Mouse (Mus musculus): ENCODE measurements around the gene Fjx1. TPM values are rescaled to one million over a fixed set of nuclear protein-coding genes. Genes with fewer than 3 reads are reported as not detected.

Gene Fjx1
- polyA plus RNA-seq (2011; ENCODE audit: insufficient read length, low read depth, missing spikeins) = 5.8 and 7.7 TPM in 2 replicates

GRCm38 (mm10) chr2:102451671-102452549 is at the start of gene Fjx1:
Gene Fjx1 (minus strand): TSS chr2:102452499.
- 0 out of 2 replicates have a peak, but pooled peaks cover 3% of the 10 kb centered on the region for H3K4me1 ChIP-seq (ENCODE audit: control insufficient read depth, insufficient read depth, low read length)
- peak within 1 kb of the TSS; percentile 46 for H3K4me3 ChIP-seq (ENCODE audit: insufficient read depth, low read length)
- H3K27ac ChIP-seq (ENCODE audit: insufficient read depth, low read length) = no peak within 1 kb of the TSS
- TF ChIP-seq POLR2A (IDR thresholded peaks at IDR 0.05; ENCODE audit: low read depth, low read length) (0 out of 2 replicates have a peak, but pooled peaks have one; percentile 23), CTCF (IDR thresholded peaks at IDR 0.05; ENCODE audit: borderline replicate concordance, insufficient read depth, low read length) (no peak)

- no peaks in the 10 kb centered on the region; the same call in 1 of the 2 replicates for H3K4me1 ChIP-seq (ENCODE audit: control insufficient read depth, insufficient read depth, low read length)
- no peak overlapping the region for H3K4me3 ChIP-seq (ENCODE audit: insufficient read depth, low read length)
- no peak overlapping the region for H3K27ac ChIP-seq (ENCODE audit: insufficient read depth, low read length)
- TF ChIP-seq CTCF (IDR thresholded peaks at IDR 0.05; ENCODE audit: borderline replicate concordance, insufficient read depth, low read length) = no peak
- TF ChIP-seq POLR2A (IDR thresholded peaks at IDR 0.05; ENCODE audit: low read depth, low read length) = no peak
Measured at GRCm38 (mm10) chr2:102500001-102500689, 47.8 kb upstream of the Fjx1 start.

- no peak overlapping the region for H3K4me3 ChIP-seq (ENCODE audit: insufficient read depth, low read length)
- H3K4me1 ChIP-seq (ENCODE audit: control insufficient read depth, insufficient read depth, low read length) = no peaks in the 10 kb centered on the region
- TF ChIP-seq POLR2A (IDR thresholded peaks at IDR 0.05; ENCODE audit: low read depth, low read length) (no peak), CTCF (IDR thresholded peaks at IDR 0.05; ENCODE audit: borderline replicate concordance, insufficient read depth, low read length) (no peak)
- H3K27ac ChIP-seq (ENCODE audit: insufficient read depth, low read length) = no peak overlapping the region
Measured at GRCm38 (mm10) chr2:102480738-102481137, 28.4 kb upstream of the Fjx1 start.

- no peaks in the 10 kb centered on the region for H3K4me1 ChIP-seq (ENCODE audit: control insufficient read depth, insufficient read depth, low read length)
- no peak for TF ChIP-seq POLR2A (IDR thresholded peaks at IDR 0.05; ENCODE audit: low read depth, low read length)
- no peak for TF ChIP-seq CTCF (IDR thresholded peaks at IDR 0.05; ENCODE audit: borderline replicate concordance, insufficient read depth, low read length)
- no peak overlapping the region for H3K27ac ChIP-seq (ENCODE audit: insufficient read depth, low read length)
- no peak overlapping the region for H3K4me3 ChIP-seq (ENCODE audit: insufficient read depth, low read length)
Measured at GRCm38 (mm10) chr2:102476101-102476500, 23.8 kb upstream of the Fjx1 start.

- 0 out of 2 replicates have a peak, but pooled peaks cover under 1% of the 10 kb centered on the region for H3K4me1 ChIP-seq (ENCODE audit: control insufficient read depth, insufficient read depth, low read length)
- H3K4me3 ChIP-seq (ENCODE audit: insufficient read depth, low read length) = no peak overlapping the region
- TF ChIP-seq CTCF (IDR thresholded peaks at IDR 0.05; ENCODE audit: borderline replicate concordance, insufficient read depth, low read length) (no peak), POLR2A (IDR thresholded peaks at IDR 0.05; ENCODE audit: low read depth, low read length) (no peak)
- H3K27ac ChIP-seq (ENCODE audit: insufficient read depth, low read length) = no peak overlapping the region
Measured at GRCm38 (mm10) chr2:102468645-102469044, 16.3 kb upstream of the Fjx1 start.

GRCm38 (mm10) chr2:102464342-102464732 is 12.0 kb upstream of the Fjx1 start:
- no peak overlapping the region for H3K4me3 ChIP-seq (ENCODE audit: insufficient read depth, low read length)
- no peak overlapping the region for H3K27ac ChIP-seq (ENCODE audit: insufficient read depth, low read length)
- 0 out of 2 replicates have a peak, but pooled peaks cover 2% of the 10 kb centered on the region for H3K4me1 ChIP-seq (ENCODE audit: control insufficient read depth, insufficient read depth, low read length)
- TF ChIP-seq CTCF (IDR thresholded peaks at IDR 0.05; ENCODE audit: borderline replicate concordance, insufficient read depth, low read length) = no peak
- no peak for TF ChIP-seq POLR2A (IDR thresholded peaks at IDR 0.05; ENCODE audit: low read depth, low read length)

- no peak overlapping the region; the same call in 1 of the 2 replicates for H3K27ac ChIP-seq (ENCODE audit: insufficient read depth, low read length)
- TF ChIP-seq CTCF (IDR thresholded peaks at IDR 0.05; ENCODE audit: borderline replicate concordance, insufficient read depth, low read length) (no peak), POLR2A (IDR thresholded peaks at IDR 0.05; ENCODE audit: low read depth, low read length) (no peak)
- 0 out of 2 replicates have a peak, but pooled peaks cover 2% of the 10 kb centered on the region for H3K4me1 ChIP-seq (ENCODE audit: control insufficient read depth, insufficient read depth, low read length)
- no peak overlapping the region for H3K4me3 ChIP-seq (ENCODE audit: insufficient read depth, low read length)
Measured at GRCm38 (mm10) chr2:102463587-102464341, 11.5 kb upstream of the Fjx1 start.

- no peak overlapping the region for H3K4me3 ChIP-seq (ENCODE audit: insufficient read depth, low read length)
- no peak overlapping the region for H3K27ac ChIP-seq (ENCODE audit: insufficient read depth, low read length)
- 0 out of 2 replicates have a peak, but pooled peaks cover 2% of the 10 kb centered on the region for H3K4me1 ChIP-seq (ENCODE audit: control insufficient read depth, insufficient read depth, low read length)
- no peak for TF ChIP-seq POLR2A (IDR thresholded peaks at IDR 0.05; ENCODE audit: low read depth, low read length)
- no peak for TF ChIP-seq CTCF (IDR thresholded peaks at IDR 0.05; ENCODE audit: borderline replicate concordance, insufficient read depth, low read length)
Measured at GRCm38 (mm10) chr2:102461491-102461890, 9.2 kb upstream of the Fjx1 start.

- Histone ChIP-seq H3K27ac (ENCODE audit: insufficient read depth, low read length) (no peak overlapping the region), H3K4me3 (ENCODE audit: insufficient read depth, low read length) (no peak overlapping the region), H3K4me1 (ENCODE audit: control insufficient read depth, insufficient read depth, low read length) (no peaks in the 10 kb centered on the region)
- TF ChIP-seq CTCF (IDR thresholded peaks at IDR 0.05; ENCODE audit: borderline replicate concordance, insufficient read depth, low read length) (no peak), POLR2A (IDR thresholded peaks at IDR 0.05; ENCODE audit: low read depth, low read length) (no peak)
Measured at GRCm38 (mm10) chr2:102455126-102455525, 2.8 kb upstream of the Fjx1 start.

Measured in embryonic fibroblast, embryonic 13.5 days (primary cell).